Mouse (Mus musculus) kidney, postnatal 14 days (tissue): ENCODE measurements around the gene Fos.

Experiments
- DNase-seq: peaks from one replicate; pipeline ENCODE4 v3.0.0; 2022; ENCODE audit warnings: mixed read lengths

Fos gene

GRCm38 (mm10) chr12:85490096-85490820 lies 16.6 kb downstream of the Fos start:
- DNase-seq: no peak

DNA sequence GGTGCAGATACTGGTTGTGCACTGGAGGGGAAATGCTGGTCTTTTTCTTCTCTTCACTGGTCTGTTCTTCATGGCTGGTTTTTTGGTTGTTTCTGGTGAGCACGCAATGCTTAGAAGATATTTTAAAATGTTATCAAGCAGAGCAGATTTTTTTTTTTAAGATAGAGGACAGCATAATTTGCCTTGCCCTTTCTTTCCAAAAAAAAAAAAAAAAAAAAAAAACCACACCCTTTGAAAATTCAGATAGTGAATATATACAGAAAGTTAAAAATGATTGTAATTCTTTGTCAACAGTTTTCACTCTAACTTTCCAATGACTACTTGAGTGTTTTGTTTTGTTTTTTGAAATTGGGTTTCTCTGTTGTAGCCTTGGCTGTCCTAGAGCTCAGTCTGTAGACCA lies 17.3 kb downstream of the Fos start:
- no peak for DNase-seq

GRCm38 (mm10) chr12:85492084-85492645 lies 18.5 kb downstream of the Fos start:
- peak; percentile 75 for DNase-seq

DNA sequence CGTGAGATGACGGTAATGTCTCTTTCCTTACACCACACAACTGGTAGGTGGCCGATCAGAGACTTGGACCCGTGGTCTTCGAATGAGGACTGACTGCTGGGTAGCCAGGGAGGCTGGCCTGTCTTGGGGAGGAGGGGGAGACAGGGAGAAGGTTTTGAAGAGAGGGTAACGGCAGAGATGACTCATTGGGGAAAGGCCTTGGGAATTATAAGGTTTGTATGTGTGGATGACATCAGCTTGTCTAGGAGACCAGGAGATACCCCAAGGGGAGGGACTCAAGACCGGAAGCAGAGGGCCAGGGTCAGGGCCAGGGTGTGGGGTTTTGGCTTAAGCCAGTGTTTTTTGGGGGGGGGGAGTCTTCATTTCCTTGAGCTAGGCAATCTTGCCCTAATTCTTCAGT lies 22.6 kb downstream of the Fos start:
- DNase-seq: no peak

- DNase-seq: peak; percentile 76
Measured at GRCm38 (mm10) chr12:85496755-85497154, 23.1 kb downstream of the Fos start.

DNA sequence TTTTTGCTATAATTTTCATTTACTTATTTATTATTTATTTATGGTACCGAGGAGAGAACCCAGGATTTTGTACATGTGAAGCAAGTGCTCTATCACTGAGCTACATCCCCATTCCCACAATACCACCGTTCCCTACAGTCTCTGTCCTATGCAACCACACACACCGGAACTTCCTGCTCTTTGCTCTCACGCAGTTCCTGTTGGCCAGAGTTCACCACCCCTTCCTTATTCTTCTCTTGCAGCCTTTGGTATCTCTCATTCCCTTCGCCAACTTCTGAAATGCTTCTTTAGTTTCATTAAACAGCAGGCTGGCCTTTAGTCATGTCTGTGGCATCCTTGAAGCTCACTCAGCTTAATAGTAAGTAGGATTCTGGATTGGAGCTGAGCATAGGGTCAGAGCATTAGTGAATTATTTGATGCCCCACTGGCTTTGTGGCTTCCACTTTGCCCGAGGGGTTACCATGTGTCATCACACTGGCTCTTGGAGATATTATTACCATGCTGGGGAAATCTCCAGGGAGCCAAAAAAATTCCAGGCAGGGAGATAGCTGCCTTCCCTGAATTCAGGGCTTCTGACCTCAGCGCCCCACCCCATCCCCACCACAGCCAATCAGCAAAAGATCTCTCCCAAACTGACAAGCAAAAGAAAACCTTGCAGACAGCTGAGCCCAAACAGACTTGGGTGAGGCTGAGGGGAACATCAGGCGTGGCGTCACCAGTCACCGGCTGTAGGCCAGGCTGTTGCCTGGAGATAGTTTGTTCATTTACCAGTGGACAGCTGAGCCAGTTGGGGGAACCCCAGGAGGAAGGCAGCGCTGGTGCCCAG lies 23.8 kb downstream of the Fos start:
- DNase-seq: peak; percentile 14

GRCm38 (mm10) chr12:85499001-85499400 lies 25.3 kb downstream of the Fos start:
- DNase-seq: no peak

DNA sequence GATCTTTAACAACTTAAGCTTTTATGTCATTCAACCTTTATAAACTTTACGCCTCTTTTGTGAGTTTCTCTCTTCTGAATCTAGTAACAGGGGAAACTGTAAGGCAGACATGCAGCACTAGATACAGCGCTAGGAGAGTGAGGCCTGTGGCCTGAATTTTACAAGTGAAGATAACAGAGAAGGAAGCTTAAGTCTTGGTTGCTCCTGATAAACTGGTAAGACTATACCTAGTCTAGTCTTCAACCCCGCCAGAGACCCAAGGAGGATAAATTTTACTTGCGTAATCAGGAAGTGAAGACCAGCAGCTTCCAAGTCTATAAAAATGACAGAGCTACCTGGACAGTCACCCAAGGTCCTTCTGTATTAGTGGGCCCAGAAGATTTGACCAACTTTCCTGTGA lies 29.0 kb downstream of the Fos start:
- DNase-seq: no peak

GRCm38 (mm10) chr12:85508235-85508634 lies 34.5 kb downstream of the Fos start:
- peak; percentile 37 for DNase-seq

DNA sequence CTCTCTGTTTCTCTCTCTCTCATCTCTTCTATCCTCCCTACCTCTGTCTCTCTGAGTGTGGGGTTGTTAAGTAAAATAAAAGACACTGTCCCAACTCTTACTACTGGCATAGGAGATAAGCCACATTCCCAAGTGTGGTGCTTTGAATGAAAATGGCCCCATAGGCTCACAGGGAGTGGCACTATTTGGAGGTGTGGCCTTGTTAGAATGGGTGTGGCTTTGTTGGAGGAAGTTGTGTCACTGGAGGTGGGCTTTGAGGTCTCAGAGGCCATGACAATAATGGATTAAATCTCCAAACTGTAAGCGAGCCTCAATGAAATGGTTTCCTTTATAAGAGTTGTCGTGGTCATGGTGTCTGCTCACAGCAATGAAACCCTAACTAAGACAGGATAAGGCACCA lies 36.3 kb downstream of the Fos start:
- no peak for DNase-seq

- no peak for DNase-seq
Measured at GRCm38 (mm10) chr12:85513789-85514447, 40.2 kb downstream of the Fos start.

- no peak for DNase-seq
Measured at GRCm38 (mm10) chr12:85514958-85515357, 41.3 kb downstream of the Fos start.

DNA sequence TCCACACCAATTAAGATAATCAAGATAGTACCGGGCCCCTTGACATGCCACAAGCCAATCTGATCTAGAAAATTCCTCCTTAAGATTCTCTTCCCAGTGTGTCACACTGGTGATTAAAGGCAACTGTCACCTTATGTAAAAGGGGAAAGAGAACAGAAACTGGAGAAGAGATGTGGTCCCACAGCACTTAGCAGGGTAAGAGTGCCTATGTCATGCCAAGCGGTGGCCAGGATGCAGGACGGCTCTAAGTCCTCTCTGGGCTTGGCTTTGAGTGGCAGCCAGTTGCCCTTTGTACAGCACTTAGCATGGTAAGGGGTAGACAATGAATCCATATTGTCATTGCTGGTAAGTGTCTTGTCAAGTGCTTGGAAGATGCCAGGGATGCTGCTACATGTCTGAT lies 42.2 kb downstream of the Fos start:
- no peak for DNase-seq

DNA sequence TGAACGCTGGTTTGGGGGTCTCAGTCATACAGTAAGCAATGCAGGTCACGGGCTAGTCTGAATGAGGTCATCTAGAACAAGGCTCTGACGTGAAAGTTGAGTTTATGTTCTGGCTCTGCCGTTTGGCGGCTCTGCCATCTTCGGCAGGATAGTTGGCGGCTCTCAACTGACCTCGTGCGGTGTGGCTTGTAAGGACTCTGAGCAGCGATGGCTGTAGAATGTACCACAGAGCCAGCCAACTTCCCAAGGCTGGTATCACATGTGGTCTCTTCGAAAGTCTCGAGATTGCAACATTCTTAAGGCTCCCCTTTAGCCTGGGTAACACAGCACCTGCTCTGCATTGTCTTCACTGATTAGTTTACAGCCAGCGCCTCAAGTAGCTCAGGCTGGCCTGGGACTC lies 43.6 kb downstream of the Fos start:
- DNase-seq: no peak

- DNase-seq: no peak
Measured at GRCm38 (mm10) chr12:85518009-85518408, 44.3 kb downstream of the Fos start.

GRCm38 (mm10) chr12:85519553-85519952 lies 45.9 kb downstream of the Fos start:
- no peak for DNase-seq

- DNase-seq: no peak
Measured at GRCm38 (mm10) chr12:85521101-85521500, 47.4 kb downstream of the Fos start.

DNA sequence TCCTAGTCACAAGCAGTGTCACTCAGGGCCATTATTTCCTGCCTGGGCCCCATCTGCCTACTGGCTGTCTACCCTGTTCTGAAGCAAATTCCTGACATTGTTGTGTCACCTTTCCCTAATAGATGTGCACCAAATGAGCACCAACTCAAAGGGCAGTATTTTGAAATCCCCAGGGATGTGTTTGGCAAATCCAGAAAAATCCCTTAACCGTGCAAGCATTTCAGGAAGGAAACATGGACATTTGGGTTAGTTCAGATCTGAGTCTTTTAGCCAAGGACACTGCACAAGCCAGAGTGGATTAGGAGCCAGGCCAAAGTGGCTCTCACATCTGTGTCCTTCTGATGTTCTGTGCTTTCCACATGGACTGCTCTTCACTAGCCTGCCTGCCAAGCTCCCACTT lies 48.0 kb downstream of the Fos start:
- DNase-seq: peak; percentile 24

DNA sequence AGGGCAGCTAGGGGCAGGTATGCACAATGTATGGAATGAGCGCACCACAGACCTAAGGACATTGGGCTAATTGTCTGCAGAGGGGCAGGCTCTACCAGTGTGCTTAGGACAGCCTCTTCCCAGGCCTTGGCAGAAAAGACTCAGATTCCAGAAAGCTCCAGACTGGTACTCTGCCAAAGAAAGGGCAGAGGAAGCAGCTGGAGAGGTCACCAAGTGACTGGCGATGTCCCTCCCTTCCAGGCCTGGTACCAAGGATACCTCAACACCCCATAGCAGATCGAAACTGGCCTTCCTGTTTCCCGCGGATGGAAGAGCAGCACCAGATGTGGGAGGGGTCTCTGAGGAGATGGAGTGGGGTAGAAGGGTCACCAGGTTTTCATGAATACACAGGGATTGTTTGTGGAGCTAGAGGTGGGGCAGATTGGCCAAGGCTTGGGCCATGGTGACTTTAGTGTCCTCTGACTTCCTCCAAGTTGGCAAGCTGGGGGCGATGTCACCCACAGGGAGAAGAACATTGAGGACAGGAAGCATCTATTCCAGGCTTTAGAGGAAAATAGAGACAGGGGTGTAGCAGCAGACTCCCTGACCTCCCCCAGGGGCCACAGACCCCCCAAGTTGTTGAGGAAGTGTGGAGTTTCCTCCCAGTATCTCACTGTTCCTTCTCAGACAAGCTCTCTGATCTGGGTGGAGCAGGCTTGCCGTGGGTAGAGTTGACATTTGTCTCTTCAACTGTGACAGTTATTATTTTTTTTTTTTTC lies 49.1 kb downstream of the Fos start:
- DNase-seq: peak; percentile 66

DNA sequence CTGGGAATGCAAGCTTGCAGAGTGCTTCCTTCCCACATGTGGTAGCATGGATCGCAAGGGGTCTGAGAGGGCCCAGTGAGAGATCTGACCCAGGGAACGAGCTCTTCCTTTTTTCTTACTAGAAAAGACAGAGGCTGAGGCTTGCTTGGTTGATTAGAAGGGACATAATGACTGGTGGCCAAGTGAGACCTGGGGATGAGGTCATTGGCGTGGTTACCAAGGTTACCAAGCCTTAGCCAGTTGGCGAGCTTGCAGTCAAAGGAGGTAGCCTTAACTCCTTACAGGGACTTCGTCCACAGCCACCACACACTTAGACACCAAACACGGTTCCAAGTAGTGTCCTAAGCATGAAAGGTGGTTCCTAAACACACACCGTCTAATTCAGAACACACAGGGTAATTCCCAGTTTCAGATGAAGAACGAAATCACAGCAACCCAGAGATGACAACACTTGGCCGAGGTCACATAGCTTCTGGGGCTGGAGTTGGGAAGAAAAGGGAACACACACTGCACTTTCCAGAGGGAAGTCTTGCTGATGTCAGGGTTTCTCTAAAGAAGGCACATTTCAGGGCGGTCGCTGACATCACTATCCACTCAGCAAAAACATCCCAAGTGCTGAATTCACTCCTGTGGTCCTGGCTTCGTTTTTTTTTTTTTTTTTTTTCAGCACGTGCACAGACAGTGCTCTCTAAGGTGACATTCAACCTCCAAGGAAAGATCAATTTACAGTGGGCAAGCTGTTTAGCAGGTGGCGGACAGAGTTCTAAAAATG lies 49.9 kb downstream of the Fos start:
- DNase-seq: peak; percentile 14

DNA sequence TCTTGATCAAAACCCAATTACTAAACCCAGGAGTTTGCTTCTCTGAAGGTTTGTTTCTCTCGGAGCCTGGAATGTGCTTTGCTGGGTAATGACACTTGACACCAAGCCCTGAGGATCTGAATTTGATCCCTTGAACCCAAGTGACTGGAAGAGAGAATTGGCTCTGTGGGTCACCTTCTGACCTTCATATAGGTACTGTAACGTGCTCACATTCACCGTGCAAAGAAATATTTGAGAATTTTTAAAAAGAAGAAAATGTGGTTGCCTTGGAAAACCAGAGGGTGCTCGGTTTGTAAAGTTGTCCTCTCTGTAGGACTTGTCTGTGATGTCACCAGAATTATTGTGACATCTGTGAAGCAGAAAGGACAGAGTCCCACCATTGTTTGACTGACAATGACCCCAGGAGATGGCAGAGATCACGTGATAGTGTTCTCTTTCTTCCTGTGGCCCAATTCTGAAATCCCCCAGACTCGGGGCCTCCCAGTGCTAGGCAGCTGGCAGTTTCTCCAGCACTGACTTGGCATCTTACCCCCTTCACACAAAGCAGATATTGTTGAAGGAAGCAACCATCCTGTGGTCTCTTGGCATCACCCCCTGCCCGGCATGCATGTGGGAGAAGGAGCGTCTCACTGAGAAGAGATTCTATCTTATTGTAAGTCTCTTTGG lies 50.6 kb downstream of the Fos start:
- no peak for DNase-seq
